Mouse (Mus musculus) layer of hippocampus, postnatal 25 days (tissue): ENCODE data around the gene Crybb1. TPM values are rescaled to one million over a fixed set of nuclear protein-coding genes. Genes with fewer than 3 reads are reported as not detected.

Source experiments
- DNase-seq, 2 experiments: peaks; one replicate each; pipeline ENCODE4 v3.0.0; 2022; ENCODE audit warnings: mixed read lengths in 2 of 2, low spot score in 1 of 2; ENCODE audit errors: extremely low spot score in 1 of 2
- total RNA-seq, 2 experiments: library from RNA; stranded (reverse); gene quantifications; 2 replicates each; pipeline ENCODE4 v1.2.3; 2021

The Crybb1 gene
- total RNA-seq, 2 experiments from 2014 or later = 7.4 to 7.9 TPM

DNA sequence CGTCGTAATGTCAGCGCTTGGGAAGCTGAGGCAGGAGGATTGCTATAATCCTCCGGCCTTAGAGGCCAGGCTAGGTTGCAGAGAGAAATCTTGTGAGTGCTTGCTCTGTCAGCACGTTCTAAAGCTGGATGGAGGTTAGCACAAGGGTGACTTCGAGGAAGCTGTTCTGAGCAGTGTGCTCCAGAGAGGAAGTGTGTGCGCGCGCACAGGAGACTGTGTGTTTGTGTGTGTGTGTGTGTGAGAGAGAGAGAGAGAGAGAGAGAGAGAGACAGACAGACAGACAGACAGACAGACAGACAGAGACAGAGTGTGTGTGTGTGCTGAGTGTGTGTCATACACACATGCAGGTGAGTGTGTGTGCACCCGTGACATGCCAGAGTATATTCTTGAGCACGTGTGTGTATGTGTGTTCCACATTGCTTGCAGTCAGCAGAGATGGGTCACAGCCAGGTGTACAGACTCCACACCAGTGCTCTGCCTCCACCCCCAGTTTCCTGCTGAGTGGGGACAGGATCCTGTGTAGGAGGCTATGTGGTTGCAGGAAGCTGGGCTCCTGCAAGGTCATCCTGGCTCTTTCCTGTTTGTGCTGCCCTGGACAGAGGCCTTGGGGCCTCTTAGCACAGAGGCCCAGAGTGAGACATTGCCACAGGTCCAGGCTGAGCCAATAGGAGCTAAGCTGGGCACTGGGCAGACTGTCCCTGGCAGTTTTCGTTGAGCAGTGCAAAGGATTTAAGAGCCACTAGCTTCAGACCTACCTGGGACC is 42.8 kb downstream of the Crybb1 start:
- no peak for DNase-seq

DNA sequence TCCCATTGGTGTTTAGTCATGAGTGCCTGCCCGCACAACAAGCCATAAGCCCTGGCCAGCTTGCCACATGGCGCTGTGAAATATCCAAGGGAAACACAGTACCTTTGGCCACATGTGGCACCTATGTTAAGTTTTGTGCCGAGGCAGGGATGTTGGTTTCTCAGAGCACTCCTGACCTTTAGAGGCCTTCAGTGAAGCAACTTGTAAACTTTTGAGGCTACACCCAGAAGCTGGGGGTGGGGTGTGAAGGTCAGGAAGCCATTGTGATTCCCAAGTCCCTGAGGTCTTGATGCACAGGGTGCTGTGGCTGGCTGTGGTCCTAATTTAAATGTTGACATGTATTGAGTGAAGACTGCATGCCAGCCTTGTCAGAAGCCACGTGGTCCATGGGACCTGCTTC is 43.8 kb downstream of the Crybb1 start:
- no peak for DNase-seq

DNA sequence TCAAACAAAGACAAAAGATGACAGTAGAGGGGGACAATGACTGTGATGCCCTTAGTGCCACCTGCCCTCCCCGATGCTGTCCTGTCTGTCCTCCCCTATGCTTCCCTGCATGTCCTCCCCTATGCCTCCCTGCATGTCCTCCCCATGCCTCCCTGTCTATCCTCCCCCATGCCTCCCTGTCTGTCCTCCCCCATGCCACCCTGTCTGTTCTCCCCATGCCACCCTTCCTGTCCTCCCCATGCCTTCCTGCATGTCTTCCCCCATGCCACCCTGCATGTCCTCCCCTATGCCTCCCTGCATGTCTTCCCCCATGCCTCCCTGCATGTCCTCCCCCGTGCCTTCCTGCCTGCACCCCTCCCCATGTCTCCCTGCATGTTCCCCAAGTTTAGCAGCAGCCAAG is 44.5 kb downstream of the Crybb1 start:
- no peak for DNase-seq

DNA sequence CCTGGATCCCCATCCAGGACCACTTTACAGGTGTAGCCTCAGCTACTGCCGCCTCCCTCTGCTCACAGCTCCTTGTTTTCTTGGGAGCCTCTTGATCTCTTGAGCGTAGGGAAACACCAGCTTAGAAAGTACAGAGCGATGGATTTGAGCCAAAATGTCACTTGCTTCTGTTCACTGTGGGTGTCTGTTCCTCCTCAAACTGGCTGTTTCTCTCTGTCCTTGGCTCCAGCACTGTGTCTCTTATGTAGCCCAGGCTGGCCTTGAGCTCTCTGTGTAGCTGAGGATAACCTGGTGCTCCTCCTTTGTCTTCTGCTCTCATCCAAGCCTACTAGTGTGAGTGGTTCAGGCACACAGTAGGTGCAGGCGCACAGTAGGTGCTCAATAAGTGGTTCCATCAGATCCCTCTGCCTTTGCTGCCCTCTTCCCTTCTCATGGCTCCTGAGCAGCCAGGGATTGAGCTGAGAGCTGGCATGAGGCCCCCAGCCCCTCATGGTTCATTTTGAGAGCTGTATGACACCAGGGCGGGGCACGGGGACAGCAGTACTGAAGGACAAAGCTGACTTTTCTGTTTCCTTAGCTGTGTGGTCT is 45.2 kb downstream of the Crybb1 start:
- DNase-seq = no peak

DNA sequence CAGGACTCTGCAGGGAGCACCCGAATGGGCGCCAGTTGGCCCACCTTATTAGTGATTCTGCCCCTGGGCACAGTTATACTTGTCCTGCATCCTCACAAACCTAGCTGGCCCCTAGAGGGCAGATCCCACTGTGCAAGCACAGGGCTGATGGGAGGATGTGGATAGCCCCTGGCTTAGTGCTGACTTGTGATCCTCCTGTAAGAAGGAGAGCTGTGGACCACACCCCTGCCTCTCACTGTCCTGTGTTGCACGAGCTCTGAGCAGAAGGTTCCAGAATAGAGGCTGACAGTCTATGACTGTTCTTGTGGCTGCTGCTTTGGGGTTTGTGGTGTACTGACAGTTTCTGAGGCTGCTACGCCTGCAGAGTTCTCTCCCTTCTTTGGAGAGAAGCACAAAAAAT is 46.1 kb downstream of the Crybb1 start:
- DNase-seq = no peak

DNA sequence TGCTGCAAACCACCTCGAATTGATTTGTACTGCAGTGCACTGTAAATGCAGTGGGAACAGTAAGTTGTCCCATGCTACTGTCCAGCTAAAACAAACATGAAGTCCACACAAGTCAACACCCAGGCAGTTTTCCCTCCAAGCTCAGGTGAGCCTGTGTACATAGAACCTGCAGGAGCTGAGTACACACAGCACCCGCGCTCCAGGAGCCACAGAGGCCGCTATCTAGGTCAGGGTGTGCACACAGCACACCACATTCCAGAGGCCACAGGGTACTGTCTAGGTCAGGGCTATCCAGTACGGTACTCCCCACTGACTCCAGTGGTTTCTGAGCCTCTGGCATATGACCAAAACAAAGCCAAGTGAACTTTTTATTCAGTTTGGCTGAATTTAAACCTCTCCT is 46.7 kb downstream of the Crybb1 start:
- no peak for DNase-seq

DNA sequence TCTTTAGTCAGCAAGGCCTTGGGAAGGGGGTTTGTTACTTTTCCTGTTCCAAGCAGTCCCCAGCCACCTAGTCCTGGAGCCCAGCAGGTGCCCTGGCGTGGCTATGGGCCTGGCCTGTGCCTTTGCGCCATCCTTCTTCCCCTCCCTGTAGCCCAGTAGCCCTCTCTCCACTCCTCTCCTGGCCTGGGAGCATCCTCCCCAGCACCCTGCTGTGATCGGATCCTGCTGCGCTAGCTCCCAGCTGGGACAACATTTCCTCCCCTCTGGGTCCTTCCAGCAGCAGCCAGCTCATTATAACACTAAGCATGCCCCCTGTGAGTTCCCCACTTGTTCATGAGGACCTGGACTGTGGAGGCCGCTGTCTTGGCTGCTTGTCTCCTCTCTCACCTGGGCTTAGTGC is 50.2 kb downstream of the Crybb1 start:
- DNase-seq = no peak

DNA sequence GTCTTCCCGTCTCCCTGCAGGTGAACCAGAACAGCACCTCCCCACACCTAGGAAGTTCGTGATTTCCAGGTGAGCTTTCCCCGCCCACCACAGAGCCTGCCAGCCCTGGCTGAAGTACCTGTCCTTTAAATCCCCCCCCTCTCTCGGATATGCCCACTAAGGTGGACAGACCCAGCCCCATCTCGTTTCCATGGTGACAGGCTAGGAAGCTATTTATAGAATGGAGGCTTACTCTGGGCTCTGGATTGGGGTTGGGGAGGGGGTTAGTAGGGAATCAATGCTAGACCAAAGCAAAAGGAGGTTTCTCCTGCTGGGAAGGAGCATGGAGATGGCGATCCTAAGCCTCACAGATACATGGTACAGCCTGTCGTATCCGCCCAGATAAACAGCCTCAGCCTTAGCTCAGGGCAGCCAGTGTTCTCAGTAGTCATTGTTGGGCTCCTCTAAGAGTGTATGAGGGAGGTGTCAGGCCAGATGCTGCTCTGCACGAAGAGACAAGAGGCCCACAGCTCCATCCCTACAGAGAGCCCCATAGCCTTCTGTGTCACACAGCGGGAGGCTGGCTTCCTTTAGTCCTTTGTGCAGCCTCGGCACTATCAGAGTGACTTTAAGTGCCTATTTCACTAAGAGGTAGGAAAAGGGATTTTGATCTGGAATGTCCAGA is 57.7 kb downstream of the Crybb1 start:
- no peak for DNase-seq

DNA sequence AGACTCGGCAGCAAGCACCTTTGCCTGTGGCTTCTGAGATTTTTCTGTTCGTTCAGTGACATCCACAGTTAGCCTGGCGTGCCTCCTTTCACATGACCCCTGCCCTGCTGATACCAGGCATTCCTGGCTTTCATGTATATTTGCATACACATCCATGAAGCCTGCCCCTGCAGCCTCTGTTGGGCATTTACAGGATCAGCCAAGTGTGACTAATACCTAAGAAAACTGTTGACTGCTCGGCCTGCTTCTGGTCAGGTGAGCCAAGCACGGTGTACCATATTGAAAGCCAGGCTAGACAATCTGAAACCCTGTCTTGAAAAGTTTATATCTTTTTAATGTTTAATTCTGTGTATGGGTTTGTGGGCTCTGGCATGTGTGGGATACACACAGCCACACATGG is 60.9 kb downstream of the Crybb1 start:
- no peak for DNase-seq

DNA sequence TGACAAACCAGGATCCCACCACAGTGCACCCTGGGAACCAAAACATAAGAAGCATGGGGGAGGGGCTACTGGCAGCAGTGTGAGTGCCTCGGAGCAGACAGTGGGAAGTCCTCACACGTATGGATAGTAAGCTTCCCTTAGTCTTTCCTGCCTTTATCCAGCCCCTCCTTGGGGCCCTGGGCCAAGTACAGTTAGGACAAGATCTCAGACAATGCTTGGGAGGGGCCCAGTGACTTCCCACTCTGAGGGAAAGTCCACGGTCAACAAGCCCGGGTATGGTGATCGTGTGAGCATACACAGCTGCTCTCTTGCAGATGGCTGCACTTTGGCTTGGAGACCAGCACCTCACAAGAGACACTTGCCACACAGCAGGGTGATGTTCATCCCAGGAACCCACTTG is 61.7 kb downstream of the Crybb1 start:
- DNase-seq = no peak

Other genes starting within 250 kb of the Crybb1 start
- 1 to 10 TPM; 1.1 to 1.2 TPM for gene Cryba4, start 3.3 kb upstream of the Crybb1 start, total RNA-seq
- 10 to 100 TPM; 45.9 to 46.2 TPM for gene Tpst2, start 20.9 kb downstream of the Crybb1 start, total RNA-seq
- gene Tfip11, start 70.5 kb downstream of the Crybb1 start, total RNA-seq = 10 to 100 TPM; 35.3 to 40.1 TPM
- gene Srrd, start 87.2 kb downstream of the Crybb1 start, total RNA-seq = 10 to 100 TPM; 22.6 to 25.9 TPM
- gene Hps4, start 87.3 kb downstream of the Crybb1 start, total RNA-seq = 10 to 100 TPM; 30.3 to 40.8 TPM
- gene Gm6583, start 100.2 kb downstream of the Crybb1 start, total RNA-seq = not detected
- 100 to 1,000 TPM; 211 to 216 TPM for gene Asphd2, start 139.1 kb downstream of the Crybb1 start, total RNA-seq
- not detected for gene Gm6588, start 193.6 kb downstream of the Crybb1 start, total RNA-seq